Mouse (Mus musculus): Measurements from ENCODE around the gene Galntl6. TPM values are rescaled to one million over a fixed set of nuclear protein-coding genes. Genes with fewer than 3 reads are reported as not detected.

Gene Galntl6
- polyA plus RNA-seq, 1 experiment: not detected

- H3K36me3 ChIP-seq (ENCODE audit: control insufficient read depth, insufficient read depth): no peaks in the 10 kb centered on the region
- no peak overlapping the region for H3K4me3 ChIP-seq
- no peaks in the 10 kb centered on the region for H3K79me2 ChIP-seq (ENCODE audit: control insufficient read depth, insufficient read depth)
- H3K4me2 ChIP-seq (ENCODE audit: low read depth): no peak overlapping the region
- TF ChIP-seq TCF12 (IDR thresholded peaks at IDR 0.05; ENCODE audit: insufficient read depth, poor library complexity, severe bottlenecking): no peak
- no peak for TF ChIP-seq MYOD1 (IDR thresholded peaks at IDR 0.05; ENCODE audit: control insufficient read depth in 1 of 3, insufficient read length in 2 of 3, low read depth in 2 of 3)
- TF ChIP-seq E2F4 (IDR thresholded peaks at IDR 0.05; ENCODE audit: insufficient read depth): no peak
- TF ChIP-seq SRF (IDR thresholded peaks at IDR 0.05; ENCODE audit: control insufficient read depth, insufficient read length, low read depth): no peak
- TF ChIP-seq TCF3 (IDR thresholded peaks at IDR 0.05; ENCODE audit: insufficient read length, low read depth): no peak
- no peak for TF ChIP-seq MAX (IDR thresholded peaks at IDR 0.05; ENCODE audit: low read depth)
- TF ChIP-seq REST (IDR thresholded peaks at IDR 0.05; ENCODE audit: insufficient read depth, insufficient read length): no peak
- TF ChIP-seq CEBPB (IDR thresholded peaks at IDR 0.05; ENCODE audit: insufficient read depth, poor library complexity, severe bottlenecking): no peak
- TF ChIP-seq POLR2A (IDR thresholded peaks at IDR 0.05; ENCODE audit: insufficient read length, low read depth): no peak
- TF ChIP-seq MYOG (IDR thresholded peaks at IDR 0.05; ENCODE audit: control insufficient read depth in 1 of 3, insufficient read depth in 1 of 3, insufficient read length in 2 of 3, low read depth in 2 of 3): no peak
- no peak for TF ChIP-seq USF1 (IDR thresholded peaks at IDR 0.05; ENCODE audit: low read depth)
- no peak for TF ChIP-seq POLR2AphosphoS2 (IDR thresholded peaks at IDR 0.05; ENCODE audit: insufficient read length, low read depth)
- H3ac ChIP-seq (ENCODE audit: control insufficient read depth, insufficient read length): no peak overlapping the region
- no peaks in the 10 kb centered on the region for H3K27me3 ChIP-seq (ENCODE audit: control insufficient read depth, insufficient read depth, insufficient read length)
These were observed 988.9 kb downstream of the Galntl6 start for GRCm38 (mm10) chr8:57923556-57923955.

- Histone ChIP-seq H3K27me3 (ENCODE audit: control insufficient read depth, insufficient read depth, insufficient read length) (no peaks in the 10 kb centered on the region), H3K4me3 (no peak overlapping the region), H3ac (ENCODE audit: control insufficient read depth, insufficient read length) (no peak overlapping the region), H3K4me2 (ENCODE audit: low read depth) (no peak overlapping the region), H3K36me3 (ENCODE audit: control insufficient read depth, insufficient read depth) (no peaks in the 10 kb centered on the region), H3K79me2 (ENCODE audit: control insufficient read depth, insufficient read depth) (no peaks in the 10 kb centered on the region)
- TF ChIP-seq POLR2A (IDR thresholded peaks at IDR 0.05; ENCODE audit: insufficient read length, low read depth): no peak
- TF ChIP-seq MYOD1 (IDR thresholded peaks at IDR 0.05; ENCODE audit: control insufficient read depth in 1 of 3, insufficient read length in 2 of 3, low read depth in 2 of 3): no peak
- TF ChIP-seq POLR2AphosphoS2 (IDR thresholded peaks at IDR 0.05; ENCODE audit: insufficient read length, low read depth): no peak
- TF ChIP-seq REST (IDR thresholded peaks at IDR 0.05; ENCODE audit: insufficient read depth, insufficient read length): no peak
- TF ChIP-seq MAX (IDR thresholded peaks at IDR 0.05; ENCODE audit: low read depth): no peak
- TF ChIP-seq TCF3 (IDR thresholded peaks at IDR 0.05; ENCODE audit: insufficient read length, low read depth): no peak
- no peak for TF ChIP-seq E2F4 (IDR thresholded peaks at IDR 0.05; ENCODE audit: insufficient read depth)
- TF ChIP-seq MYOG (IDR thresholded peaks at IDR 0.05; ENCODE audit: control insufficient read depth in 1 of 3, insufficient read depth in 1 of 3, insufficient read length in 2 of 3, low read depth in 2 of 3): no peak
- TF ChIP-seq CEBPB (IDR thresholded peaks at IDR 0.05; ENCODE audit: insufficient read depth, poor library complexity, severe bottlenecking): no peak
- TF ChIP-seq TCF12 (IDR thresholded peaks at IDR 0.05; ENCODE audit: insufficient read depth, poor library complexity, severe bottlenecking): no peak
- no peak for TF ChIP-seq SRF (IDR thresholded peaks at IDR 0.05; ENCODE audit: control insufficient read depth, insufficient read length, low read depth)
- no peak for TF ChIP-seq USF1 (IDR thresholded peaks at IDR 0.05; ENCODE audit: low read depth)
These were observed 989.3 kb downstream of the Galntl6 start for GRCm38 (mm10) chr8:57923130-57923529.

DNA sequence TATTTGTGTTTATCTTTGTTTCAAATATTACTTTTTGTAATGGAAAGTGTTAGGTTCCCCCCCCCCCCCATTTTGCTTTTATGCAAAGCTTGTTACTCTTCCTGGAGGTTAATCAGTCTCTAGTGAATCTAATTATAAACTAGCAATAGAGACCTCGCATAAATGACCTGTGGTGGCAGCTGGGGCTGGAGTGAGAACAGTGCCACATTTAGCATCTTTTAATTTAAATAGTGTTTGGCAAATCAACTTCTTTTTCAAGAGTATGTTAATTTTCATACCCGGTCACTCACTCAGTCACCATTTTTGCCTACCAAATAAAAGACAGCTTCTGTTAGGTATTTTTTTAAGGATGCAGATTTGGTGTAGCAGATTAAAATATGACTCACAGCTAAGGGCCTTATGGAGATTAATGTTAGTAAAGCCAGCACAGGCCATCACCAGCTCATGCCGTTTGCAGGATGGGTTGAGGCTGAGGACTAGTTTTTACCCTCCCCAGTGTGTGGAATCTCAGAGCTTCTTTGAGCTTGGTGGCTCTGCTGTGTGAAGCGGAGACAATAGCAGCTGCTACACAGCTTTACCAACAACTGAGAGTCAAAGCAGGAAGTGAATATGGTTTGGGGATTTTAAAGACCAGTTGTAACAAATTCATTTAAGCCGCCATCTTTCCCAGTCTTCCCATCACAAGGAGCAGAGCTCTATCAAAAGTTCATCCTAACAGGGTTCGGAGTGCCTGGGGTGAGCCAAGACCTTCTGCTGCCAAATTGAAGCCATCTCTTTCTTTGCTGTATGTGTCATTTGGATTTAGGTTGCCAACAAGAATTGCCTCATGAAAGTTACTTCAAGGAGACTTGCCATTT, 990.0 kb downstream of the Galntl6 start:
- H3K79me2 ChIP-seq (ENCODE audit: control insufficient read depth, insufficient read depth): no peaks in the 10 kb centered on the region
- TF ChIP-seq E2F4 (IDR thresholded peaks at IDR 0.05; ENCODE audit: insufficient read depth): no peak
- H3K27me3 ChIP-seq (ENCODE audit: control insufficient read depth, insufficient read depth, insufficient read length): no peaks in the 10 kb centered on the region
- H3K4me2 ChIP-seq (ENCODE audit: low read depth): no peak overlapping the region
- no peaks in the 10 kb centered on the region for H3K36me3 ChIP-seq (ENCODE audit: control insufficient read depth, insufficient read depth)
- no peak overlapping the region for H3K4me3 ChIP-seq
- H3ac ChIP-seq (ENCODE audit: control insufficient read depth, insufficient read length): no peak overlapping the region

GRCm38 (mm10) chr8:57920326-57920903, 992.0 kb downstream of the Galntl6 start:
- TF ChIP-seq POLR2A (IDR thresholded peaks at IDR 0.05; ENCODE audit: insufficient read length, low read depth) (no peak), TCF12 (IDR thresholded peaks at IDR 0.05; ENCODE audit: insufficient read depth, poor library complexity, severe bottlenecking) (no peak), SRF (IDR thresholded peaks at IDR 0.05; ENCODE audit: control insufficient read depth, insufficient read length, low read depth) (no peak), REST (IDR thresholded peaks at IDR 0.05; ENCODE audit: insufficient read depth, insufficient read length) (no peak), MYOD1 (IDR thresholded peaks at IDR 0.05; ENCODE audit: control insufficient read depth in 1 of 3, insufficient read length in 2 of 3, low read depth in 2 of 3) (no peak), MAX (IDR thresholded peaks at IDR 0.05; ENCODE audit: low read depth) (no peak), USF1 (IDR thresholded peaks at IDR 0.05; ENCODE audit: low read depth) (no peak), CEBPB (IDR thresholded peaks at IDR 0.05; ENCODE audit: insufficient read depth, poor library complexity, severe bottlenecking) (no peak), MYOG (IDR thresholded peaks at IDR 0.05; ENCODE audit: control insufficient read depth in 1 of 3, insufficient read depth in 1 of 3, insufficient read length in 2 of 3, low read depth in 2 of 3) (no peak), E2F4 (IDR thresholded peaks at IDR 0.05; ENCODE audit: insufficient read depth) (no peak), TCF3 (IDR thresholded peaks at IDR 0.05; ENCODE audit: insufficient read length, low read depth) (no peak), POLR2AphosphoS2 (IDR thresholded peaks at IDR 0.05; ENCODE audit: insufficient read length, low read depth) (no peak)
- Histone ChIP-seq H3K79me2 (ENCODE audit: control insufficient read depth, insufficient read depth) (no peaks in the 10 kb centered on the region), H3K27me3 (ENCODE audit: control insufficient read depth, insufficient read depth, insufficient read length) (no peaks in the 10 kb centered on the region), H3K36me3 (ENCODE audit: control insufficient read depth, insufficient read depth) (no peaks in the 10 kb centered on the region), H3K4me2 (ENCODE audit: low read depth) (no peak overlapping the region), H3K4me3 (no peak overlapping the region), H3ac (ENCODE audit: control insufficient read depth, insufficient read length) (no peak overlapping the region)

Measured in myocyte (in vitro differentiated cells).